Mouse (Mus musculus) E14TG2a.4 (cell line): Measurements from ENCODE around the gene Cog3.

Experiments used
- CTCF ChIP-seq: conservative IDR thresholded peaks from 2 replicates; pipeline ENCODE4 v1.5.1; 2014; ENCODE audit warnings: low read length
- NANOG ChIP-seq: IDR thresholded peaks from 2 replicates; pipeline ENCODE4 v1.6.1; 2014; ENCODE audit warnings: borderline replicate concordance, low read length, mixed read lengths
- POU5F1 ChIP-seq: IDR thresholded peaks from 2 replicates; pipeline ENCODE4 v1.6.1; 2014; ENCODE audit warnings: low read length, borderline replicate concordance

DNA sequence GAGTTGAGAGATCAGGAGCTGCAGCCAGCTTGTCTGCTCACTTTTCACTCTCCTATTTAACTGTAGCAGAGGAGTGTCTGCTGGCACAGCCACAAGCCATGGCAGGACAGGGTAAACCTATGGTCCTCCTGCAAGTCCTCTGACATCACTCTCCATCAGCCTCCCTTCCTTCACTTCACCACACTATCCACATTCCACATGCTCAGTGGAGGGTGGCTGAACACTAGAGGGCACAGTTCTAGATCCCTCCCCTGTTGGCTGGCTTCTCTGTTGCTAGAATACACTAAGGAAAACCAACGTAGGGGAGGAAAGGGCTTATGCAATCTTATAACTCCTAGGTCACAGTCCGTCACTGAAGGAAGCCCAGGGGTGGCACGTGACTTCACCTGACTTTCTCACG lies 27.3 kb downstream of the Cog3 start:
- TF ChIP-seq CTCF = peak; percentile 29
- no peak for TF ChIP-seq POU5F1
- TF ChIP-seq NANOG = no peak
